ENCODE assay signal across 11 mouse cellular contexts in the genomic region with DNA sequence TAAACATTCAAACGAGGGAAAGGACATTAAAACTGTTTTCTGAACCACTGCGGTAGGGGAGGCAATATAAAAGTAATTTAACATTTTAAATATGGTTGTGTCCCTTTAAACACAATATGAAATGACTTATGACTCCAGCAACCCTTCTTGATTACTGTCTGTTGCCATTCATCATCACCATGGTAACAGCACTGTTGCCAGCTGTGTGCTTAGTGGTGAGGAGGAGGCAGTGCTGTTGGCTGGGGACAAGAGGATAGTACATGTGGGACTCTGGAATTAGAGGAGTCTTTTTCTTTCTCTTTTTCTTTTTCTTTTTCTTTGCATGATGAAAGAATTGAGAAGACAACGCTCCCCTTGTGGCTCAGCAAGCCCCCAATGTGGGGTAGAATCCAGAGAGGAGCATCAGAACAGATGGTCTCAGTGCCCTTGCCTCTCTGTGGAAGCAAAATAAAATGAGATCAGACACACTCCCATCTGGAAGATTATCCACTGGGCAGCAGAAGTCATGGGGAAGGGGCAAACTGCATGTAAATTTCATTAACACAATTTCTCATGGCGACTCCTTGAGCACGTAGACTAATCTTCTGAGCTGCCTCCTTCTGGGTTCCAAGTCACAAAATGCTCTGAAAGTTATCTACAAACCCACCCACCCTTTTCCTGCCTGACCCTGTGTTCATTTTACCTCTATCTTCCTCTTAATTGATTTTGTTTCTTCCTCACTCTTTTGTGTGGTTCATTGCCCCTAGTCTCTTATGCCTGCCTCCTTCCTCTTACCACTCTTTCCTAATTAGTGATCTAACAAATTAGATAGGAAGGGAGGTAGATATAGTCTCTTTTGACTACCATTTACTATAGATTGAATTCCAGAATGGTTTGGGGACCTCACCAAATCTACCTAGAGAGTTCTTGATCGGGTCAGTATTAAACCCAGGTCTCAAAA.
A peak's percentile ranks its signal among the peaks of the same experiment; 100 is the strongest.
DNase-seq lines count a peak whose midpoint lies in the region; ATAC-seq and TF ChIP-seq lines count a peak whose summit lies in the region.
"Had no signal": no experiment of that assay in that cellular context is flagged by ENCODE, and none has a peak within 500 bp of the region (broad histone marks: within the 10 kb centered on the region; RNA-seq: fewer than 3 reads in every experiment).

No protein-coding gene starts in this region.

- intact Hi-C loops in gastrocnemius, postnatal 14 days (cut with DNase I; ENCODE audit: low total_unique reads), result no loop called here
- intact Hi-C loops in heart, postnatal 25 days (cut with DNase I), result no loop called here

- H3K4me3 ChIP-seq in cerebellum, adult 2 months (replicated peaks; ENCODE audit: insufficient read depth, low read depth, low read length), result no peak overlapping the region
- H3K4me3 ChIP-seq in midbrain, embryonic 14.5 days (replicated peaks; ENCODE audit: low read depth, low read length), result no peak overlapping the region

- H3K9ac ChIP-seq in midbrain, embryonic 14.5 days (replicated peaks; ENCODE audit: low read length), result no peak overlapping the region

- TF ChIP-seq CTCF in cerebellum, adult 2 months (IDR thresholded peaks at IDR 0.05; ENCODE audit: borderline replicate concordance, insufficient read depth, low read depth, low read length), result no peak

- TF ChIP-seq POLR2A in cerebellum, adult 2 months (IDR thresholded peaks at IDR 0.05; ENCODE audit: borderline replicate concordance, insufficient read depth, low read length), result no peak

- H3K4me2 ChIP-seq in midbrain, embryonic 14.5 days (ENCODE audit: low read length), result no peak overlapping the region

- DNase-seq in cerebellum, postnatal 10 days, result peak; percentile 75 to 76
- DNase-seq in cerebellum, adult 2 months, result no peak
- DNase-seq in R1 (ENCODE audit: low read depth, low spot score) (peak; percentile 47), adipocyte (ENCODE audit: low spot score) (no peak)
- peak; percentile 28 for DNase-seq in gastrocnemius, postnatal 14 days
- DNase-seq in midbrain, embryonic 14.5 days, result peak; percentile 67
- DNase-seq in heart, postnatal 25 days (ENCODE audit: low spot score), result no peak
- DNase-seq in kidney, postnatal 25 days, result no peak
- DNase-seq: adrenal gland, postnatal 25 days; cerebellum, postnatal 36 days; kidney, postnatal 36 days had no signal

- 60% methylated on average over 6 of the region's 6 CpGs for WGBS in cerebellum, adult 2 months
- 60% methylated on average over 6 of the region's 6 CpGs for WGBS in midbrain, embryonic 14.5 days

- peak; percentile 85; the same call in 1 of the 2 replicates for ATAC-seq in midbrain, embryonic 14.5 days (ENCODE audit: low FRiP score, low TSS enrichment)

- H3K4me1 ChIP-seq in cerebellum, adult 2 months (ENCODE audit: control insufficient read depth, insufficient read depth, low read length), result no peaks in the 10 kb centered on the region
- no peaks in the 10 kb centered on the region for H3K4me1 ChIP-seq in midbrain, embryonic 14.5 days (ENCODE audit: control insufficient read depth, insufficient read depth, low read length)

- H3K27ac ChIP-seq in cerebellum, adult 2 months (ENCODE audit: insufficient read depth, low read length), result no peak overlapping the region
- 0 out of 2 replicates have a peak overlapping the region, but pooled peaks have one; percentile 26 for H3K27ac ChIP-seq in midbrain, embryonic 14.5 days (replicated peaks; ENCODE audit: low read depth, low read length)

- H3K9me3 ChIP-seq in midbrain, embryonic 14.5 days (ENCODE audit: control insufficient read depth, low read length), result no peaks in the 10 kb centered on the region

- no peaks in the 10 kb centered on the region for H3K27me3 ChIP-seq in cerebellum, adult 2 months (ENCODE audit: control insufficient read depth, insufficient read depth, low read length)
- no peaks in the 10 kb centered on the region for H3K27me3 ChIP-seq in midbrain, embryonic 14.5 days (ENCODE audit: control insufficient read depth, insufficient read depth, low read length)

- H3K36me3 ChIP-seq in midbrain, embryonic 14.5 days (ENCODE audit: control insufficient read depth, insufficient read depth, low read length), result no peaks in the 10 kb centered on the region

Comparison
In these comparisons a context has a peak if more than half of its experiments do, and no peak if none do; other contexts are left out.
1. DNase-seq: peak in cerebellum, postnatal 10 days (2 of 2), R1 (single experiment), gastrocnemius, postnatal 14 days (single experiment) and midbrain, embryonic 14.5 days (single experiment); none in cerebellum, adult 2 months (0 of 2), heart, postnatal 25 days (single experiment), kidney, postnatal 25 days (0 of 2) and adipocyte (single experiment).